Mouse (Mus musculus) heart, embryonic 10.5 days (tissue): ENCODE results near the gene Sec61b. TPM values are rescaled to one million over a fixed set of nuclear protein-coding genes. Genes with fewer than 3 reads are reported as not detected.

ENCODE experiments used
- DNase-seq: peaks from one replicate; pipeline ENCODE4 v3.0.0-alpha.2; 2017; ENCODE audit warnings: low spot score
- H3K27ac ChIP-seq: fragments of 300-500 bp; sonication (generic); 2 replicates; pipeline ENCODE4 v1.5.1; 2016; ENCODE audit warnings: mild to moderate bottlenecking
- H3K27me3 ChIP-seq: fragments of 300-500 bp; sonication (generic); 2 replicates; pipeline ENCODE4 v1.6.1; 2016; ENCODE audit warnings: mild to moderate bottlenecking; ENCODE audit not compliant: poor library complexity, insufficient read depth, severe bottlenecking
- H3K36me3 ChIP-seq: fragments of 300-500 bp; sonication (generic); 2 replicates; pipeline ENCODE4 v1.6.1; 2016; ENCODE audit warnings: mild to moderate bottlenecking, moderate library complexity
- H3K4me1 ChIP-seq: fragments of 300-500 bp; sonication (generic); 2 replicates; pipeline ENCODE4 v1.6.1; 2016; ENCODE audit warnings: mild to moderate bottlenecking
- H3K4me3 ChIP-seq: fragments of 300-500 bp; sonication (generic); 2 replicates; pipeline ENCODE4 v1.5.1; 2016; ENCODE audit warnings: mild to moderate bottlenecking, moderate library complexity
- H3K9me3 ChIP-seq: fragments of 300-500 bp; sonication (generic); 2 replicates; pipeline ENCODE4 v1.6.1; 2016; ENCODE audit warnings: mild to moderate bottlenecking, moderate library complexity
- WGBS: fragments of 180-500 bp; shearing (Covaris S2); methylation state at CpG from one replicate; pipeline ENCODE4 v1.1.7; 2016; 5-methylcytosine and 5-hydroxymethylcytosine counted together
- polyA plus RNA-seq: library from polyadenylated mRNA; unstranded; fragments of >200 nt; fragmentation: Nextera tagmentation; extraction: Ambion mirVana; gene quantifications from 2 replicates; pipeline ENCODE4 v1.2.1, GENCODE M21; 2016

Gene Sec61b
- polyA plus RNA-seq, 1 experiment from 2014 or later = 295 TPM

- 57% methylated on average over 1 of the region's 1 CpGs for WGBS
- Histone ChIP-seq H3K4me3 (no peak overlapping the region), H3K9me3 (no peaks in the 10 kb centered on the region), H3K27ac (no peak overlapping the region), H3K4me1 (peaks cover 12% of the 10 kb centered on the region), H3K36me3 (no peaks in the 10 kb centered on the region), H3K27me3 (0 out of 2 replicates have a peak, but pooled peaks cover under 1% of the 10 kb centered on the region)
- no peak for DNase-seq
Observed at GRCm38 (mm10) chr4:47494137-47494536, 19.7 kb downstream of the Sec61b start.

- H3K36me3 ChIP-seq = no peaks in the 10 kb centered on the region
- peaks cover 12% of the 10 kb centered on the region for H3K4me1 ChIP-seq
- H3K4me3 ChIP-seq = no peak overlapping the region
- no peaks in the 10 kb centered on the region for H3K9me3 ChIP-seq
- 0 out of 2 replicates have a peak, but pooled peaks cover 4% of the 10 kb centered on the region for H3K27me3 ChIP-seq
- no peak overlapping the region for H3K27ac ChIP-seq
- DNase-seq = no peak
- 67% methylated on average over 2 of the region's 2 CpGs for whole genome bisulfite sequencing
Observed at GRCm38 (mm10) chr4:47494686-47495085, 20.2 kb downstream of the Sec61b start.

GRCm38 (mm10) chr4:47497811-47498385 is 23.4 kb downstream of the Sec61b start:
- peaks cover 12% of the 10 kb centered on the region for H3K4me1 ChIP-seq
- 0 out of 2 replicates have a peak, but pooled peaks cover 4% of the 10 kb centered on the region for H3K27me3 ChIP-seq
- no peaks in the 10 kb centered on the region for H3K9me3 ChIP-seq
- DNase-seq = no peak
- H3K36me3 ChIP-seq = no peaks in the 10 kb centered on the region
- 70% methylated on average over 7 of the region's 7 CpGs for WGBS
- H3K27ac ChIP-seq = peak overlapping the region; percentile 42
- no peak overlapping the region for H3K4me3 ChIP-seq

- Histone ChIP-seq H3K4me3 (no peak overlapping the region), H3K27me3 (0 out of 2 replicates have a peak, but pooled peaks cover 4% of the 10 kb centered on the region), H3K36me3 (no peaks in the 10 kb centered on the region), H3K27ac (no peak overlapping the region), H3K9me3 (no peaks in the 10 kb centered on the region), H3K4me1 (peaks cover 7% of the 10 kb centered on the region)
- WGBS = 80% methylated on average over 10 of the region's 10 CpGs
- no peak for DNase-seq
Observed at GRCm38 (mm10) chr4:47499121-47499545, 24.7 kb downstream of the Sec61b start.

GRCm38 (mm10) chr4:47502546-47502971 is 28.1 kb downstream of the Sec61b start:
- Histone ChIP-seq H3K27me3 (0 out of 2 replicates have a peak, but pooled peaks cover 4% of the 10 kb centered on the region), H3K4me3 (no peak overlapping the region), H3K9me3 (no peaks in the 10 kb centered on the region), H3K27ac (no peak overlapping the region), H3K36me3 (no peaks in the 10 kb centered on the region), H3K4me1 (peaks cover 7% of the 10 kb centered on the region)
- DNase-seq = peak; percentile 77
- WGBS = 28% methylated on average over 4 of the region's 4 CpGs

GRCm38 (mm10) chr4:47503045-47503444 is 28.6 kb downstream of the Sec61b start:
- no peaks in the 10 kb centered on the region for H3K9me3 ChIP-seq
- DNase-seq = no peak
- 0 out of 2 replicates have a peak, but pooled peaks cover 4% of the 10 kb centered on the region for H3K27me3 ChIP-seq
- 77% methylated on average over 6 of the region's 6 CpGs for WGBS
- H3K36me3 ChIP-seq = no peaks in the 10 kb centered on the region
- H3K27ac ChIP-seq = no peak overlapping the region
- no peak overlapping the region for H3K4me3 ChIP-seq
- peaks cover 3% of the 10 kb centered on the region for H3K4me1 ChIP-seq

GRCm38 (mm10) chr4:47504841-47505517 is 30.5 kb downstream of the Sec61b start:
- no peaks in the 10 kb centered on the region for H3K36me3 ChIP-seq
- no peaks in the 10 kb centered on the region for H3K9me3 ChIP-seq
- no peak overlapping the region for H3K27ac ChIP-seq
- H3K4me1 ChIP-seq = no peaks in the 10 kb centered on the region; the same call in 1 of the 2 replicates
- H3K27me3 ChIP-seq = no peaks in the 10 kb centered on the region
- H3K4me3 ChIP-seq = no peak overlapping the region
- no peak for DNase-seq
- 73% methylated on average over 10 of the region's 10 CpGs for WGBS

- WGBS = 70% methylated on average over 12 of the region's 12 CpGs
- no peak for DNase-seq
- Histone ChIP-seq H3K27me3 (peaks cover 10% of the 10 kb centered on the region), H3K27ac (no peak overlapping the region), H3K9me3 (no peaks in the 10 kb centered on the region; the same call in 1 of the 2 replicates), H3K36me3 (no peaks in the 10 kb centered on the region), H3K4me1 (no peaks in the 10 kb centered on the region), H3K4me3 (no peak overlapping the region)
Observed at GRCm38 (mm10) chr4:47518551-47519181, 44.2 kb downstream of the Sec61b start.

- no peak for DNase-seq
- H3K4me1 ChIP-seq = no peaks in the 10 kb centered on the region
- H3K27me3 ChIP-seq = peaks cover 7% of the 10 kb centered on the region
- WGBS = 68% methylated on average over 4 of the region's 4 CpGs
- H3K9me3 ChIP-seq = no peaks in the 10 kb centered on the region; the same call in 1 of the 2 replicates
- no peak overlapping the region for H3K27ac ChIP-seq
- H3K36me3 ChIP-seq = no peaks in the 10 kb centered on the region
- H3K4me3 ChIP-seq = no peak overlapping the region
Observed at GRCm38 (mm10) chr4:47520076-47520475, 45.6 kb downstream of the Sec61b start.

GRCm38 (mm10) chr4:47521884-47522605 is 47.6 kb downstream of the Sec61b start:
- no peaks in the 10 kb centered on the region for H3K36me3 ChIP-seq
- H3K4me3 ChIP-seq = no peak overlapping the region
- no peak overlapping the region for H3K27ac ChIP-seq
- peaks cover 7% of the 10 kb centered on the region for H3K27me3 ChIP-seq
- 71% methylated on average over 6 of the region's 6 CpGs for whole genome bisulfite sequencing
- H3K4me1 ChIP-seq = no peaks in the 10 kb centered on the region
- H3K9me3 ChIP-seq = no peaks in the 10 kb centered on the region; the same call in 1 of the 2 replicates
- DNase-seq = no peak

GRCm38 (mm10) chr4:47529866-47530265 is 55.4 kb downstream of the Sec61b start:
- Histone ChIP-seq H3K36me3 (no peaks in the 10 kb centered on the region), H3K9me3 (no peaks in the 10 kb centered on the region), H3K27me3 (no peaks in the 10 kb centered on the region), H3K4me1 (peaks cover 3% of the 10 kb centered on the region), H3K27ac (no peak overlapping the region), H3K4me3 (no peak overlapping the region)
- peak; percentile 60 for DNase-seq
- WGBS = 85% methylated on average over 4 of the region's 4 CpGs
